Mouse (Mus musculus) kidney, embryonic 15.5 days (tissue): Measurements from ENCODE around the gene Plcd3. TPM values are rescaled to one million over a fixed set of nuclear protein-coding genes. Genes with fewer than 3 reads are reported as not detected.

Source experiments
- ATAC-seq: fragments of 200-750 bp; cut with Nextera tagmentation; replicated peaks from 2 replicates; pipeline ENCODE4 v1.8.0; 2017; ENCODE audit warnings: moderate TSS enrichment; ENCODE audit not compliant: low FRiP score
- H3K27ac ChIP-seq: fragments of 300-500 bp; sonication (generic); 2 replicates; pipeline ENCODE4 v1.5.1; 2015; ENCODE audit warnings: mild to moderate bottlenecking, inconsistent platforms
- H3K27me3 ChIP-seq: fragments of 300-500 bp; sonication (generic); 2 replicates; pipeline ENCODE4 v1.6.1; 2015; ENCODE audit warnings: inconsistent platforms
- H3K36me3 ChIP-seq: fragments of 300-500 bp; sonication (generic); 2 replicates; pipeline ENCODE4 v1.6.1; 2015; ENCODE audit warnings: inconsistent platforms
- H3K4me1 ChIP-seq: fragments of 300-500 bp; sonication (generic); 2 replicates; pipeline ENCODE4 v1.6.1; 2015; ENCODE audit warnings: inconsistent platforms
- H3K4me2 ChIP-seq: fragments of 300-500 bp; sonication (generic); 2 replicates; pipeline ENCODE4 v1.6.1; 2015; ENCODE audit warnings: moderate library complexity, mild to moderate bottlenecking, inconsistent platforms
- H3K4me3 ChIP-seq: fragments of 300-500 bp; sonication (generic); replicated peaks from 2 replicates; pipeline ENCODE4 v1.5.1; 2015; ENCODE audit warnings: mild to moderate bottlenecking, inconsistent platforms
- H3K9ac ChIP-seq: fragments of 300-500 bp; sonication (generic); 2 replicates; pipeline ENCODE4 v1.6.1; 2015; ENCODE audit warnings: mild to moderate bottlenecking, inconsistent platforms
- H3K9me3 ChIP-seq: fragments of 300-500 bp; sonication (generic); replicated peaks from 2 replicates; pipeline ENCODE4 v1.6.1; 2016; ENCODE audit warnings: inconsistent platforms
- WGBS: fragments of 180-500 bp; shearing (Covaris S2); methylation state at CpG from one replicate; pipeline ENCODE4 v1.1.7; 2015; ENCODE audit warnings: mixed read lengths; 5-methylcytosine and 5-hydroxymethylcytosine counted together
- polyA plus RNA-seq: library from polyadenylated mRNA; unstranded; fragments of >200 nt; fragmentation: Nextera tagmentation; extraction: Ambion mirVana; gene quantifications from 2 replicates; pipeline ENCODE4 v1.2.1, GENCODE M21; 2015

Plcd3 gene
- polyA plus RNA-seq, 1 experiment from 2014 or later: 6.2 TPM

GRCm38 (mm10) chr11:103136039-103136577, 34.6 kb upstream of the Plcd3 start:
- ATAC-seq: no peak
- 86% methylated on average over 8 of the region's 8 CpGs for WGBS
- no peak overlapping the region for H3K4me2 ChIP-seq
- H3K27me3 ChIP-seq: no peaks in the 10 kb centered on the region
- H3K27ac ChIP-seq: no peak overlapping the region
- H3K4me3 ChIP-seq: no peak overlapping the region
- H3K36me3 ChIP-seq: peaks cover 18% of the 10 kb centered on the region
- H3K9me3 ChIP-seq: no peaks in the 10 kb centered on the region
- H3K9ac ChIP-seq: no peak overlapping the region
- peaks cover 42% of the 10 kb centered on the region for H3K4me1 ChIP-seq

- Histone ChIP-seq H3K9me3 (no peaks in the 10 kb centered on the region), H3K27ac (peak overlapping the region; percentile 81; the same call in 1 of the 2 replicates), H3K9ac (no peak overlapping the region), H3K4me3 (no peak overlapping the region), H3K4me2 (peak overlapping the region; percentile 71; the same call in 1 of the 2 replicates), H3K27me3 (no peaks in the 10 kb centered on the region), H3K36me3 (peaks cover 16% of the 10 kb centered on the region), H3K4me1 (peaks cover 40% of the 10 kb centered on the region)
- ATAC-seq: no peak
- 74% methylated on average over 3 of the region's 3 CpGs for WGBS
These were observed 32.8 kb upstream of the Plcd3 start for GRCm38 (mm10) chr11:103134221-103134620.

- Histone ChIP-seq H3K4me2 (peak overlapping the region; percentile 71), H3K9me3 (no peaks in the 10 kb centered on the region), H3K36me3 (peaks cover 12% of the 10 kb centered on the region), H3K9ac (peak overlapping the region; percentile 37), H3K4me1 (peaks cover 39% of the 10 kb centered on the region), H3K27me3 (no peaks in the 10 kb centered on the region), H3K27ac (peak overlapping the region; percentile 81), H3K4me3 (peak overlapping the region; percentile 64)
- WGBS: 56% methylated on average over 6 of the region's 6 CpGs
- no peak; the same call in 1 of the 2 replicates for ATAC-seq
These were observed 32.2 kb upstream of the Plcd3 start for GRCm38 (mm10) chr11:103133456-103134185.

- Histone ChIP-seq H3K9ac (peak overlapping the region; percentile 88), H3K4me1 (peaks cover 35% of the 10 kb centered on the region), H3K9me3 (no peaks in the 10 kb centered on the region), H3K4me3 (peak overlapping the region; percentile 64), H3K36me3 (0 out of 2 replicates have a peak, but pooled peaks cover 7% of the 10 kb centered on the region), H3K4me2 (peak overlapping the region; percentile 71), H3K27me3 (no peaks in the 10 kb centered on the region), H3K27ac (peak overlapping the region; percentile 95)
- WGBS: under 1% methylated on average over 58 of the region's 58 CpGs
- ATAC-seq: peak; percentile 93
These were observed 31.4 kb upstream of the Plcd3 start for GRCm38 (mm10) chr11:103132576-103133455.

DNA sequence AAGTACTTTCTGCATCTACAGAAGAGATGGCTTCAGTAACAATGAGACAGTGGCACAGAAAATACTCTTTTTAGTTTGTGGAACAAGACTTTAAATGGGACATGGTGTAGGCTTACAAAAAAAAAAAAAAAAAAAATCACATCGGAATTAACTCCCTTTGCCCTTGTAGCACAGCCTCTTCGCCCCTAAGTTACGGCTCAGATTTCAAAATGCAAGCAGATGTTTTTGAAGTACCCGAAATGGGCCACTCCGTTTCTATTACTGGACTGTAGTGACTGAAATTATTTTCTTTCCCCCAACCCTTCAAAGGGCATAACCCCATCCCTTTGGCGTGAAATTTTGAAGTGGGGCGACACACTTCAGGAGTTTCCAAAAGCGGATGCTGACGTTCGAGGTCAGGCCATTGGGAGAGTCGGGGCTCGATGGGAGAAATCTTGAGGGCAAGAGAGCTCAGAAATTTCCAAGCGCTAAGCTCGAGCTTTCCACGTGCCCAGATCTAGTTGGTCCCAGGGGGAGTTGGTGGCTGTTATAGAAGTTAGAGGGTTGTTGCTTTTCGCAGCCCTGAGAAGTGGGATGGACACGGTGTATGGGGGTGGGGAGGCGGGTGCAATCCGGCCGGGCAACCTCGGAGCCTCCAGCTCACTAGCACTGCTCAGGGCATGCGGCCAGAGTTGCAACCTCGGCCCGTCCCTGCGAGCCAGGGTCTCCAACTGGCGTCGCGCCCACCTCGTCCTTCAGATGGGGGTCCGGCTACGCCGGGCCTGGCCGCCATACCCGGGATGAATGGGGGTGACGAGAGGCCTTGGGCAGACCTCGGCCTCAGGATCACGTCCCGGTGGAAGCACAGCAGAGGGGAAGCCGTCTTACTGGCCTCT, 30.5 kb upstream of the Plcd3 start, which contains the start of gene Hexim2:
Gene Hexim2, plus strand, starts transcription at position 729 of the 875 bp plus-strand sequence.
- Histone ChIP-seq H3K9ac (peak within 1 kb of the TSS; percentile 88), H3K27ac (peak within 1 kb of the TSS; percentile 95), H3K4me2 (peak within 1 kb of the TSS; percentile 71), H3K9me3 (no peaks in the 10 kb centered on the region), H3K4me3 (peak within 1 kb of the TSS; percentile 64), H3K36me3 (0 out of 2 replicates have a peak, but pooled peaks cover 7% of the 10 kb centered on the region), H3K4me1 (peaks cover 35% of the 10 kb centered on the region), H3K27me3 (no peaks in the 10 kb centered on the region)
- under 1% methylated on average over 39 of the region's 39 CpGs for WGBS
- ATAC-seq: peak; percentile 66

DNA sequence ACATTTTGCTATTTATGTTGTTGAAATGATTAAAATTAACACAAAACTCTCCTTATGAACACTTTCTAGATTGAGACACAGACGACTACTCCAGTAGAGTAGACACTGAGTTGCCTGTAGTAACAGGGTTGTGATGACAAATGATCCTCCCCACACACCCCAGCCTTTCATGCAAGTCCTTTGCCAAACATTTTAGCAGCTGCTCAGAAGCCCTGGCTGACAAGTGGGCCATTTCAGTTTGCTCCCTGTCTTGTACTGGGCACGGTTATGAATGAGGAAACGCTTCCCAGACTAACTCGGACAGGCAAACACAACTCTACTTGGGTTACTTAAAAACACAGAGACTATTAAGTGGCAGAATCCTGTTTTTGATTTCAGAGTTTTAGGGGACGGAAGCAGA, 18.9 kb upstream of the Plcd3 start:
- H3K4me2 ChIP-seq: no peak overlapping the region
- H3K27me3 ChIP-seq: no peaks in the 10 kb centered on the region
- peaks cover 20% of the 10 kb centered on the region for H3K4me1 ChIP-seq
- H3K27ac ChIP-seq: no peak overlapping the region
- 54% methylated on average over 5 of the region's 5 CpGs for WGBS
- no peaks in the 10 kb centered on the region for H3K36me3 ChIP-seq
- H3K9me3 ChIP-seq: no peaks in the 10 kb centered on the region
- H3K4me3 ChIP-seq: no peak overlapping the region
- no peak for ATAC-seq
- no peak overlapping the region for H3K9ac ChIP-seq

GRCm38 (mm10) chr11:103119609-103120008, 18.2 kb upstream of the Plcd3 start:
- no peaks in the 10 kb centered on the region for H3K36me3 ChIP-seq
- H3K27ac ChIP-seq: no peak overlapping the region
- no peaks in the 10 kb centered on the region for H3K9me3 ChIP-seq
- WGBS: 49% methylated on average over 5 of the region's 5 CpGs
- no peak overlapping the region for H3K9ac ChIP-seq
- no peak for ATAC-seq
- H3K4me3 ChIP-seq: no peak overlapping the region
- peaks cover 25% of the 10 kb centered on the region for H3K4me1 ChIP-seq
- H3K27me3 ChIP-seq: no peaks in the 10 kb centered on the region
- H3K4me2 ChIP-seq: no peak overlapping the region

GRCm38 (mm10) chr11:103118866-103119265, 17.4 kb upstream of the Plcd3 start:
- no peak for ATAC-seq
- peak overlapping the region; percentile 89 for H3K4me2 ChIP-seq
- 92% methylated on average over 2 of the region's 2 CpGs for WGBS
- no peaks in the 10 kb centered on the region for H3K27me3 ChIP-seq
- no peaks in the 10 kb centered on the region for H3K36me3 ChIP-seq
- H3K4me3 ChIP-seq: peak overlapping the region; percentile 74
- peaks cover 30% of the 10 kb centered on the region for H3K4me1 ChIP-seq
- H3K9ac ChIP-seq: no peak overlapping the region
- H3K27ac ChIP-seq: no peak overlapping the region
- H3K9me3 ChIP-seq: no peaks in the 10 kb centered on the region

- Histone ChIP-seq H3K27me3 (no peaks in the 10 kb centered on the region), H3K4me1 (peaks cover 42% of the 10 kb centered on the region), H3K9ac (peak overlapping the region; percentile 78), H3K9me3 (no peaks in the 10 kb centered on the region), H3K4me3 (peak overlapping the region; percentile 74), H3K36me3 (no peaks in the 10 kb centered on the region), H3K4me2 (peak overlapping the region; percentile 89), H3K27ac (peak overlapping the region; percentile 95)
- no peak for ATAC-seq
- under 1% methylated on average over 38 of the region's 38 CpGs for WGBS
These were observed 16.1 kb upstream of the Plcd3 start for GRCm38 (mm10) chr11:103117591-103118009.

DNA sequence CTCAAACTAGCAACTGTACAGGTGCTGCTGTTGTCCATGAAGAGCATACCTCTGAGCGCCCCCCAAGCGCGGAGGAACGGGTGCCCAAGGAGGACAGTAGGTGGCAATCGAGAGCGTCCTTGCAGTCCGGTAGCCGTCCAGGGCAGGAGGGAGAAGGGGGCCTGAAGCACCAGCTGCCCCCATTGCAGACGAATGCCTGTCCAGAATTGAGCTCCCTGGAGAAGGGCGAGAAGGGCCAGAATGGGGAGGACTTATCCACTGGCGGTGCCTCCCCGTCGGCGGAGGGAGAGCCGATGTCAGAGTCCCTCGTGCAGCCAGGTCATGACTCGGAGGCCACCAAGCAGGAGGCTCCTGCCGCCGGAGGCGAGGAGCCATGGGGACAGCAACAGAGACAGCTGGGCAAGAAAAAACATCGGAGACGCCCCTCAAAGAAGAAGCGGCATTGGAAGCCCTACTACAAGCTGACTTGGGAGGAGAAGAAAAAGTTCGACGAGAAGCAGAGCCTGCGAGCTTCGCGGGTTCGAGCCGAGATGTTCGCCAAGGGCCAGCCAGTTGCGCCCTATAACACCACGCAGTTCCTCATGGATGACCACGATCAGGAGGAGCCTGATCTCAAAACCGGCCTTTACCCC, 15.6 kb upstream of the Plcd3 start:
- H3K4me3 ChIP-seq: peak overlapping the region; percentile 74
- under 1% methylated on average over 35 of the region's 35 CpGs for WGBS
- H3K4me1 ChIP-seq: peaks cover 47% of the 10 kb centered on the region
- ATAC-seq: peak; percentile 24; the same call in 1 of the 2 replicates
- H3K9ac ChIP-seq: peak overlapping the region; percentile 78
- peak overlapping the region; percentile 95 for H3K27ac ChIP-seq
- no peaks in the 10 kb centered on the region for H3K9me3 ChIP-seq
- no peaks in the 10 kb centered on the region for H3K27me3 ChIP-seq
- peak overlapping the region; percentile 89 for H3K4me2 ChIP-seq
- H3K36me3 ChIP-seq: no peaks in the 10 kb centered on the region
